Mouse (Mus musculus): ENCODE measurements around the gene Arl15.

DNA sequence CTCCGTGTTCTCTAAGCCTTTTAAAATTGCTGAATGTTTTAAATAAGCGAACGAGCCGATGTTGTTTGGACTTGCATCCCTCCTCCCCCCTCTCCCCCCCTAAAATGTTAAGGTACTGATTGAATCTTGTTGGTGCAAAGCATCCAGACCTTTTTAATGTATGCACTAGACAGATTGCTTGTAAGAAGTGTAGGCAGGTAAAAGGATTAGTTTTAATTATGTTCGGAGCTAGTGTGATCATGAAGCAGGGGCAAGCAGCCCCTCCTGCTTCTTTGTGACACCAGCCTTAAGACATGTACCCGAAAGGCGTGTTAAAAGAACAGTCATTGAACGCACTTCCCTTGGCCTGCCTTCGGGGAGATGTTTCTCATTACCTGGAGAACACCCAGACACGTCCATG lies 102.4 kb downstream of the Arl15 start:
- no peak for TF ChIP-seq EP300 (IDR thresholded peaks at IDR 0.05; ENCODE audit: low read depth)
- TF ChIP-seq CTCF (IDR thresholded peaks at IDR 0.05; ENCODE audit: low read depth): no peak
